Mouse (Mus musculus) kidney, postnatal 0 days (tissue): Measurements from ENCODE around the gene Gpr89. TPM values are rescaled to one million over a fixed set of nuclear protein-coding genes. Genes with fewer than 3 reads are reported as not detected.

ENCODE experiments used
- ATAC-seq: fragments of 200-750 bp; cut with Nextera tagmentation; replicated peaks from 2 replicates; pipeline ENCODE4 v1.8.0; 2017; ENCODE audit warnings: low read depth, moderate number of reproducible peaks, moderate TSS enrichment, moderate library complexity; ENCODE audit not compliant: low FRiP score
- DNase-seq: peaks from one replicate; pipeline ENCODE4 v3.0.0-alpha.2; 2016; ENCODE audit warnings: low spot score
- H3K27ac ChIP-seq: fragments of 300-500 bp; sonication (generic); 2 replicates; pipeline ENCODE4 v1.5.1; 2014; ENCODE audit warnings: mild to moderate bottlenecking
- H3K27me3 ChIP-seq: fragments of 300-500 bp; sonication (generic); 2 replicates; pipeline ENCODE4 v1.6.1; 2014; ENCODE audit warnings: low read length, mixed read lengths; ENCODE audit not compliant: insufficient read depth
- H3K36me3 ChIP-seq: fragments of 300-500 bp; sonication (generic); 2 replicates; pipeline ENCODE4 v1.6.1; 2014; ENCODE audit warnings: low read length, mixed read lengths; ENCODE audit not compliant: insufficient read depth
- H3K4me1 ChIP-seq: fragments of 300-500 bp; sonication (generic); replicated peaks from 2 replicates; pipeline ENCODE4 v1.6.1; 2014; ENCODE audit warnings: antibody characterized with exemption, low read length, mixed read lengths; ENCODE audit not compliant: insufficient read depth
- H3K4me2 ChIP-seq: fragments of 300-500 bp; sonication (generic); 2 replicates; pipeline ENCODE4 v1.6.1; 2014; ENCODE audit warnings: mild to moderate bottlenecking, low read length, moderate library complexity, mixed read lengths
- H3K4me3 ChIP-seq: fragments of 300-500 bp; sonication (generic); replicated peaks from 2 replicates; pipeline ENCODE4 v1.5.1; 2014; ENCODE audit warnings: low read depth, low read length
- H3K9ac ChIP-seq: fragments of 300-500 bp; sonication (generic); 2 replicates; pipeline ENCODE4 v1.6.1; 2014; ENCODE audit warnings: low read depth, low read length
- H3K9me3 ChIP-seq: fragments of 300-500 bp; sonication (generic); replicated peaks from 2 replicates; pipeline ENCODE4 v1.6.1; 2016; ENCODE audit warnings: low read length, inconsistent platforms, mixed read lengths
- CTCF ChIP-seq: IDR thresholded peaks from 2 replicates; pipeline ENCODE4 v1.5.1; 2016; ENCODE audit warnings: antibody characterized with exemption, low read depth, mild to moderate bottlenecking, moderate library complexity
- WGBS: fragments of 180-500 bp; shearing (Covaris S2); extraction: QIAGEN DNeasy Blood & Tissue Kit; methylation state at CpG from one replicate; pipeline ENCODE4 v1.1.7; 2014; 5-methylcytosine and 5-hydroxymethylcytosine counted together
- polyA plus RNA-seq: library from polyadenylated mRNA; unstranded; fragments of >200 nt; fragmentation: Nextera tagmentation; extraction: Ambion mirVana; gene quantifications from 2 replicates; pipeline ENCODE4 v1.2.1, GENCODE M21; 2015

Gpr89 gene
- polyA plus RNA-seq, 1 experiment from 2014 or later, result 32.8 TPM

GRCm38 (mm10) chr3:96845806-96846205 lies 59.3 kb downstream of the Gpr89 start:
- Histone ChIP-seq H3K27me3 (no peaks in the 10 kb centered on the region), H3K9me3 (no peaks in the 10 kb centered on the region), H3K36me3 (no peaks in the 10 kb centered on the region), H3K4me2 (no peak overlapping the region), H3K9ac (no peak overlapping the region), H3K4me1 (0 out of 2 replicates have a peak, but pooled peaks cover 4% of the 10 kb centered on the region), H3K27ac (no peak overlapping the region), H3K4me3 (no peak overlapping the region)
- no peak for TF ChIP-seq CTCF
- WGBS, result 77% methylated on average over 9 of the region's 9 CpGs
- DNase-seq (no peak), ATAC-seq (no peak)

GRCm38 (mm10) chr3:96845191-96845590 lies 60.0 kb downstream of the Gpr89 start:
- no peak overlapping the region for H3K4me2 ChIP-seq
- H3K9me3 ChIP-seq, result no peaks in the 10 kb centered on the region
- ATAC-seq, result no peak
- H3K9ac ChIP-seq, result no peak overlapping the region
- no peak for DNase-seq
- H3K27me3 ChIP-seq, result no peaks in the 10 kb centered on the region
- H3K36me3 ChIP-seq, result no peaks in the 10 kb centered on the region
- 0 out of 2 replicates have a peak, but pooled peaks cover 4% of the 10 kb centered on the region for H3K4me1 ChIP-seq
- no peak for TF ChIP-seq CTCF
- H3K27ac ChIP-seq, result no peak overlapping the region
- WGBS, result 94% methylated on average over 6 of the region's 6 CpGs
- H3K4me3 ChIP-seq, result no peak overlapping the region

GRCm38 (mm10) chr3:96838996-96839645 lies 66.0 kb downstream of the Gpr89 start:
- WGBS, result 48% methylated on average over 7 of the region's 7 CpGs
- Histone ChIP-seq H3K27ac (peak overlapping the region; percentile 80), H3K9me3 (no peaks in the 10 kb centered on the region)

GRCm38 (mm10) chr3:96836414-96836813 lies 68.7 kb downstream of the Gpr89 start:
- ATAC-seq, result no peak
- 36% methylated on average over 2 of the region's 2 CpGs for WGBS
- Histone ChIP-seq H3K36me3 (no peaks in the 10 kb centered on the region), H3K9ac (no peak overlapping the region), H3K9me3 (no peaks in the 10 kb centered on the region), H3K27ac (no peak overlapping the region), H3K4me1 (no peaks in the 10 kb centered on the region), H3K4me3 (no peak overlapping the region), H3K4me2 (no peak overlapping the region), H3K27me3 (no peaks in the 10 kb centered on the region)
- TF ChIP-seq CTCF, result no peak
- no peak for DNase-seq

More at GRCm38 (mm10) chr3:96838996-96839645, 66.0 kb downstream of the Gpr89 start:
- Histone ChIP-seq H3K4me2 (no peak overlapping the region), H3K36me3 (no peaks in the 10 kb centered on the region), H3K4me3 (no peak overlapping the region), H3K9ac (no peak overlapping the region), H3K27me3 (no peaks in the 10 kb centered on the region), H3K4me1 (no peaks in the 10 kb centered on the region)
- no peak for TF ChIP-seq CTCF
- peak; percentile 94 for ATAC-seq
- DNase-seq, result peak; percentile 40

GRCm38 (mm10) chr3:96834587-96835348 lies 70.4 kb downstream of the Gpr89 start:
- peak overlapping the region; percentile 36; the same call in 1 of the 2 replicates for H3K27ac ChIP-seq

GRCm38 (mm10) chr3:96832930-96833329 lies 72.2 kb downstream of the Gpr89 start:
- H3K4me3 ChIP-seq, result no peak overlapping the region
- DNase-seq (no peak), ATAC-seq (peak; percentile 33; the same call in 1 of the 2 replicates)
- no peak for TF ChIP-seq CTCF
- no peaks in the 10 kb centered on the region for H3K36me3 ChIP-seq
- H3K27ac ChIP-seq, result 0 out of 2 replicates have a peak overlapping the region, but pooled peaks have one; percentile 50
- H3K4me1 ChIP-seq, result no peaks in the 10 kb centered on the region
- no peaks in the 10 kb centered on the region for H3K27me3 ChIP-seq
- H3K4me2 ChIP-seq, result no peak overlapping the region
- 41% methylated on average over 5 of the region's 5 CpGs for WGBS
- H3K9ac ChIP-seq, result no peak overlapping the region
- no peaks in the 10 kb centered on the region for H3K9me3 ChIP-seq

More at GRCm38 (mm10) chr3:96834587-96835348, 70.4 kb downstream of the Gpr89 start:
- ATAC-seq (no peak), DNase-seq (no peak)
- no peak overlapping the region for H3K4me3 ChIP-seq
- no peak for TF ChIP-seq CTCF
- H3K9me3 ChIP-seq, result no peaks in the 10 kb centered on the region
- no peak overlapping the region for H3K9ac ChIP-seq
- 43% methylated on average over 7 of the region's 7 CpGs for WGBS
- peak overlapping the region; percentile 21 for H3K4me2 ChIP-seq
- H3K36me3 ChIP-seq, result no peaks in the 10 kb centered on the region
- H3K4me1 ChIP-seq, result no peaks in the 10 kb centered on the region
- no peaks in the 10 kb centered on the region for H3K27me3 ChIP-seq
